Mouse (Mus musculus): Measurements from ENCODE around the gene Mei1. TPM values are rescaled to one million over a fixed set of nuclear protein-coding genes. Genes with fewer than 3 reads are reported as not detected.

The Mei1 gene
- polyA plus RNA-seq, 1 experiment from 2014 or later: not detected

- Histone ChIP-seq H3K4me2 (replicated peaks; ENCODE audit: low read depth, low read length) (no peak within 1 kb of the TSS), H3K9ac (replicated peaks; ENCODE audit: low read depth) (no peak within 1 kb of the TSS), H3K9me3 (ENCODE audit: low read length) (no peaks in the 10 kb centered on the region), H3K4me3 (ENCODE audit: low read depth, low read length) (no peak within 1 kb of the TSS), H3K36me3 (ENCODE audit: insufficient read depth, low read length) (peaks cover 5% of the 10 kb centered on the region; the same call in 1 of the 2 replicates), H3K27me3 (replicated peaks; ENCODE audit: insufficient read depth, low read length) (no peaks in the 10 kb centered on the region), H3K27ac (ENCODE audit: low read length) (no peak within 1 kb of the TSS), H3K4me1 (ENCODE audit: insufficient read depth, low read depth, low read length) (no peaks in the 10 kb centered on the region)
- no peak for TF ChIP-seq EP300 (IDR thresholded peaks at IDR 0.05)
- TF ChIP-seq CTCF (IDR thresholded peaks at IDR 0.05): no peak
- 89% methylated on average over 4 of the region's 4 CpGs for WGBS
- DNase-seq (ENCODE audit: low spot score): no peak
- ATAC-seq: no peak
These were observed 36.0 kb upstream of the Mei1 start, which contains the start of gene Desi1 for GRCm38 (mm10) chr15:82033762-82034161. Gene Desi1 (minus strand): TSS chr15:82033862.

DNA sequence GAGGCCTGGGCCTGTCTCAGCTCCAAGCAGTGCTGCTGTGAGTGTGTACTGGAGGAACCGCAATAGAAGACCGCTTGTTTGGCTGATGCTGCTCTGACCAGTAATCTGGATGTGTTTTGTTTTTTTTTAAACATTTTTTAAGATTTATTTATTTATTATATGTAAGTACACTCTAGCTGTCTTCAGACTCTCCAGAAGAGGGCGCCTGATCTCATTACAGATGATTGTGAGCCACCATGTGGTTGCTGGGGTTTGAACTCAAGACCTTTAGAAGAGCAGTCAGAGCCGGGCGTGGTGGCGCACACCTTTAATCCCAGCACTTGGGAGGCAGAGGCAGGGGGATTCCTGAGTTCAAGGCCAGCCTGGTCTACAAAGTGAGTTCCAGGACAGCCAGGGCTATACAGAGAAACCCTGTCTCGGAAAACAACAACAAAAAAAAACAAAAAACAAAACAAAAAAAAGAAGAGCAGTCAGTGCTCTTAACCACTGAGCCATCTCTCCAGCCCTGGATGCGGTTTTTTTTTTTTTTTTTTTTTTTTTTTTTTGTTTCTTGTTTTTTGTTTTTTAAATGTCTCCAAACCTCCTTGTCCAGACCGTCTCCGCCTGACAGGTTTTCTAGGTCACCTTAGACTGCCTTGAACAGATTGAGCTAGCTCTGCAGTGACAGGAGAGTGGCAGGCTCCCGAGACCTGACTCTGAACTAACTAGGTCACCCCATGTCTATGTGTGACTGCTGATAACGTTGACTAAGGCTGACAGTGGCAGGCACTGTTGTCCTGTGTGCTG, 33.7 kb upstream of the Mei1 start:
- TF ChIP-seq EP300 (IDR thresholded peaks at IDR 0.05): no peak
- TF ChIP-seq CTCF (IDR thresholded peaks at IDR 0.05): peak; percentile 55
- H3K36me3 ChIP-seq (ENCODE audit: insufficient read depth, low read length): peaks cover 18% of the 10 kb centered on the region
- H3K4me3 ChIP-seq (ENCODE audit: low read depth, low read length): no peak overlapping the region
- no peaks in the 10 kb centered on the region for H3K4me1 ChIP-seq (ENCODE audit: insufficient read depth, low read depth, low read length)
- H3K9ac ChIP-seq (replicated peaks; ENCODE audit: low read depth): no peak overlapping the region
- H3K4me2 ChIP-seq (replicated peaks; ENCODE audit: low read depth, low read length): no peak overlapping the region
- no peak for ATAC-seq
- H3K9me3 ChIP-seq (ENCODE audit: low read length): no peaks in the 10 kb centered on the region
- DNase-seq (ENCODE audit: low spot score): peak; percentile 59
- whole genome bisulfite sequencing: 77% methylated on average over 12 of the region's 12 CpGs
- H3K27ac ChIP-seq (ENCODE audit: low read length): no peak overlapping the region
- no peaks in the 10 kb centered on the region for H3K27me3 ChIP-seq (replicated peaks; ENCODE audit: insufficient read depth, low read length)

DNA sequence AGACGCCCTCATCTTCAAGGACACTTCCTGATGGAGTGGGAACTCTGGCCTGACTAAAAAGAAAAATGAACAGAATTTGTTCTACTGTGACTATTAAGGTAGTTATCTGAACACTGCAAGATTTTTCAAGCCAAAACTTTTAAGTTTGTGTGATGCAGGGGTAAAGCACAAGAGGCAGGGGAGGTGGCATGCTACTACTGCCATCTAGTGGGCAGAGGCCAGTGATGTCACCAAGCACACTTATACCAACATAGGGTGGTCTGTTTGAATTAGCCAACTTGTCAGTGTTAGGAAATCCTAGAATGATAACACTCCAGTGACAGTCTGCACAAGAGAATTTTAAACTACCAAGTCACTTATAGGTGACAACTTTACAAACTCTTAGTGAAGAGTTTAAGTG, 29.1 kb upstream of the Mei1 start:
- no peak overlapping the region for H3K4me3 ChIP-seq (ENCODE audit: low read depth, low read length)
- no peak overlapping the region for H3K9ac ChIP-seq (replicated peaks; ENCODE audit: low read depth)
- no peaks in the 10 kb centered on the region for H3K9me3 ChIP-seq (ENCODE audit: low read length)
- H3K27ac ChIP-seq (ENCODE audit: low read length): no peak overlapping the region
- peak; percentile 85 for TF ChIP-seq CTCF (IDR thresholded peaks at IDR 0.05)
- TF ChIP-seq EP300 (IDR thresholded peaks at IDR 0.05): no peak
- no peak overlapping the region for H3K4me2 ChIP-seq (replicated peaks; ENCODE audit: low read depth, low read length)
- H3K36me3 ChIP-seq (ENCODE audit: insufficient read depth, low read length): peaks cover 18% of the 10 kb centered on the region
- ATAC-seq: peak; percentile 71
- H3K4me1 ChIP-seq (ENCODE audit: insufficient read depth, low read depth, low read length): no peaks in the 10 kb centered on the region; the same call in 1 of the 2 replicates
- H3K27me3 ChIP-seq (replicated peaks; ENCODE audit: insufficient read depth, low read length): no peaks in the 10 kb centered on the region
- DNase-seq (ENCODE audit: low spot score): peak; percentile 69
- WGBS: 96% methylated on average over 1 of the region's 1 CpGs

DNA sequence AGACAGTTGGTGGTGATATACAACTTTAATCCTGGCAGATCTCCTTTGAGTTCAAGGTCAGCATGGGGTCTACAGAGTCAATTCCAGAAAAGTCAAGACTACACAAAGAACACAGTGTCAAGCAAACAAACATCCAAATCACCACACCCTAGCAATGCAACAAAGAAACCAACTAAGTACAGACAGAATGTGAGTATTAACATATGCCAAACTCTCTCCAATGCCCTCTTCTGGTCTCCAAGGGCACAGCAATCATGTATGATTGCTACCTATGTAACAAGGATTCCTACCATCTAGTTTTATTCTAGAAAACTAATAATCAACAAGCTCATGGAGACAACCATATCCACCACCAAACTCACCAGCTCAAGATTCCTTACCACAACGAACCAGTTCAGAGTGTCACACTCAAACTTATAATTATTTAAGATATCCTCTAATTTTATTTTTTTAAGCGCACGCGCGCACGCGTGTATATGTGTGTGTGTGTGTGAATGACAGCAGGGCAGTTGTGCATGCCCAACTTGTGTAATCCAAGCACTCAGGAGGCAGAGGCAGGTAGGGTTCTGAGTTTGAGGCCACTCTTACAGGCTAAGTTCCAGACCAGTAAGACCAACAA, 25.5 kb upstream of the Mei1 start:
- Histone ChIP-seq H3K27ac (ENCODE audit: low read length) (no peak overlapping the region), H3K4me2 (replicated peaks; ENCODE audit: low read depth, low read length) (no peak overlapping the region), H3K9ac (replicated peaks; ENCODE audit: low read depth) (no peak overlapping the region), H3K4me1 (ENCODE audit: insufficient read depth, low read depth, low read length) (peaks cover 9% of the 10 kb centered on the region; the same call in 1 of the 2 replicates), H3K27me3 (replicated peaks; ENCODE audit: insufficient read depth, low read length) (no peaks in the 10 kb centered on the region), H3K4me3 (ENCODE audit: low read depth, low read length) (no peak overlapping the region), H3K9me3 (ENCODE audit: low read length) (no peaks in the 10 kb centered on the region), H3K36me3 (ENCODE audit: insufficient read depth, low read length) (peaks cover 9% of the 10 kb centered on the region; the same call in 1 of the 2 replicates)
- TF ChIP-seq EP300 (IDR thresholded peaks at IDR 0.05) (no peak), CTCF (IDR thresholded peaks at IDR 0.05) (peak; percentile 63)
- 96% methylated on average over 7 of the region's 7 CpGs for WGBS
- ATAC-seq: no peak
- DNase-seq (ENCODE audit: low spot score): peak; percentile 62

DNA sequence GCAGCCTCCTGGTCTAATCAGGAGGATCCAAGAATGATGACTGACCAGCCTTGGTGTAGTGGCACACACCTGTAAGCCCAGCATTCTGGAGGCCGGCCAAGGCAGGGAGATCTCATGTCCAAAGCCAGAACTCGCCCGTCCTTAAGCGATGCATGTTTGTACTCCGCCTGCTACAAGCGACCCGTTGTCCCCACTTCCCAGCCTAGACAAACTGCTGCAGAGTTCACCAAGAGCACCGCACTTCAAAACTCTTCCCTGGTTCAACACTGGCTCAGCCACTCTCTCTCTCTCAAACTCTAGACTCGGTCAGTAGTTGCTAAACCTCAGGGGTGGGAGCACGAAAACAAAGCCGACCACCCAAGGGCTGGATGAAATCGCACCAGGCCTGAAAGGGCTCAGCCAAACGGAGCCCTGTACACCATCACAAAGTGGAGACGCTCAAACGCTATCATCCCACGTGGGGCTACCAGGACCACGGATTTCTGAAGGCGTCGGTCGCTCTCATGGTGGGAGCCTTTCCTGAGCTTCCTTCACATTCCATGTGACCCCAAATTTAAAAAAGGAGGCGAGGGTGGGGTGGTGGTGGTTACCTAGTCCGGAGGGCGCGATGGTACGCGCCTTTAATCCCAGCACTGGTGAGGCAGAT, 23.4 kb upstream of the Mei1 start:
- peak overlapping the region; percentile 88 for H3K27ac ChIP-seq (ENCODE audit: low read length)
- H3K4me2 ChIP-seq (replicated peaks; ENCODE audit: low read depth, low read length): peak overlapping the region; percentile 92
- WGBS: under 1% methylated on average over 26 of the region's 26 CpGs
- TF ChIP-seq EP300 (IDR thresholded peaks at IDR 0.05): no peak
- no peak for TF ChIP-seq CTCF (IDR thresholded peaks at IDR 0.05)
- 0 out of 2 replicates have a peak, but pooled peaks have one; percentile 11 for ATAC-seq
- no peak for DNase-seq (ENCODE audit: low spot score)
- H3K9ac ChIP-seq (replicated peaks; ENCODE audit: low read depth): peak overlapping the region; percentile 91
- H3K4me1 ChIP-seq (ENCODE audit: insufficient read depth, low read depth, low read length): peaks cover 9% of the 10 kb centered on the region; the same call in 1 of the 2 replicates
- peak overlapping the region; percentile 96 for H3K4me3 ChIP-seq (ENCODE audit: low read depth, low read length)
- H3K9me3 ChIP-seq (ENCODE audit: low read length): no peaks in the 10 kb centered on the region
- no peaks in the 10 kb centered on the region for H3K27me3 ChIP-seq (replicated peaks; ENCODE audit: insufficient read depth, low read length)
- no peaks in the 10 kb centered on the region; the same call in 1 of the 2 replicates for H3K36me3 ChIP-seq (ENCODE audit: insufficient read depth, low read length)

Data from lung, postnatal 0 days (tissue).